Mouse (Mus musculus): ENCODE data around the gene Lrrc4c.

- TF ChIP-seq CTCF (conservative IDR thresholded peaks at IDR 0.05 in 1 of 2, IDR thresholded peaks at IDR 0.05 in 1 of 2; ENCODE audit: low read depth in 2 of 2, low read length in 2 of 2) (no peak), CHD2 (IDR thresholded peaks at IDR 0.05; ENCODE audit: low read length) (no peak), POLR2A (IDR thresholded peaks at IDR 0.05; ENCODE audit: low read depth, low read length) (no peak), UBTF (IDR thresholded peaks at IDR 0.05; ENCODE audit: low read depth, low read length) (no peak), RCOR1 (conservative IDR thresholded peaks at IDR 0.05; ENCODE audit: low read depth, low read length) (no peak), MAX (IDR thresholded peaks at IDR 0.05; ENCODE audit: low read length) (no peak)
These were observed 1096.7 kb downstream of the Lrrc4c start for GRCm38 (mm10) chr2:97414416-97415362.

Measured in CH12.LX (cell line).